Mouse (Mus musculus) common myeloid progenitor, adult 5-6 weeks (primary cell): ENCODE measurements at regions not wholly inside any gene's neighbourhood (a gene's known extent, or its start where the extent isn't known, plus 50 kb on each side); places are given as distances from the start of the nearest gene placed in this dataset.

ENCODE experiments used
- ATAC-seq: replicated peaks from 2 replicates; pipeline ENCODE4 v1.8.0; 2016; ENCODE audit warnings: low read depth, mild to moderate bottlenecking, moderate TSS enrichment, inconsistent platforms; ENCODE audit not compliant: poor library complexity, severe bottlenecking

GRCm38 (mm10) chr16:65469681-65470080 is 50.6 kb upstream of the Pou1f1 start:
- ATAC-seq, result peak; percentile 30
